Mouse (Mus musculus): ENCODE data around the gene Mettl7b. TPM values are rescaled to one million over a fixed set of nuclear protein-coding genes. Genes with fewer than 3 reads are reported as not detected.

Gene Mettl7b
- polyA plus RNA-seq, 1 experiment from 2014 or later: 2.4 TPM

DNA sequence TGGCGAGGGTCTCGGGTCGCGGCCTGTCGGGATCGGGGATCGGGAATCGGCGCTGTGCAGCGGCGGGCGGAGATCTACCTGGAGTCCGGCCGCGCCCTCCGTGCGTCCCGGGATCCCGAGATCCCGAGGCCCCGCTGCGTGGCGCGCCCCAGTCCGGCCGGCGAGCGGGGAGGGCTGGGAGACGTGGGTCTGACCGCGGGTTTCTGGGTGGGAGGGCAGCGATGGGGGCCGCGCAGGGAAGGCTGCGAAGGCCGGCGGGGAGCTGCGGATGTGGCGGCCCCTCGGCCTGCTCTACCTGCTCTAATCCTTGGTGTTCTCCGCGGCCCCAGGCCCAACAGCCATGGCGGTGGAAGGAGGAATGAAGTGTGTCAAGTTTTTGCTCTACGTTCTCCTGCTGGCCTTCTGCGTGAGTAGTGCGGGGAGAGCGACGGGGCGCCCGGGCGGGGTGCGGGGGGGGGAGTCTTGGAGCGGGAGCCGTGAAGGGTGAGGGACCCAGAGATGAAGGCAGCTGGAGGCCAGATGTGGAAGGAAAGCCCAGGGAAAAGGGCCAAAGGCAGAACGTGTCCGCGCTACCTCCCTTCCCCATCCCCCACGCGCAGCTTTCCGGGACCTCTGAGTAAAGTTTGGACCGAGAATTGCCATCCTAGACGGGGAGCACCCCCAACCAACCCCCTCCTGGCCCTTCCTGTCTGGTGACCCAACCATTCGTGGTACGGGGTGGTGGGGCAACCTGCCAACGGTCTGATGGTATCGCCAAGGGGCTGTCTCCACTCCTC lies 50.5 kb downstream of the Mettl7b start:
- peaks cover 15% of the 10 kb centered on the region; the same call in 1 of the 2 replicates for H3K4me1 ChIP-seq (replicated peaks; ENCODE audit: control insufficient read depth, insufficient read depth, low read length)
- H3K4me3 ChIP-seq (ENCODE audit: low read depth, low read length): peak overlapping the region; percentile 83
- H3K27ac ChIP-seq (ENCODE audit: low read depth): peak overlapping the region; percentile 89
- ATAC-seq (replicated peaks; ENCODE audit: low FRiP score, low TSS enrichment, low read depth) (peak; percentile 28), DNase-seq (ENCODE audit: low spot score) (peak; percentile 77)
- no peaks in the 10 kb centered on the region for H3K27me3 ChIP-seq (replicated peaks; ENCODE audit: control insufficient read depth, insufficient read depth, low read length)
- peak overlapping the region; percentile 69 for H3K4me2 ChIP-seq (ENCODE audit: low read length)
- peak overlapping the region; percentile 97 for H3K9ac ChIP-seq (ENCODE audit: low read length)
- no peaks in the 10 kb centered on the region for H3K9me3 ChIP-seq (ENCODE audit: control insufficient read depth, low read length)
- under 1% methylated on average over 65 of the region's 66 CpGs for WGBS
- peaks cover 33% of the 10 kb centered on the region for H3K36me3 ChIP-seq (ENCODE audit: control insufficient read depth, insufficient read depth, low read length)

DNA sequence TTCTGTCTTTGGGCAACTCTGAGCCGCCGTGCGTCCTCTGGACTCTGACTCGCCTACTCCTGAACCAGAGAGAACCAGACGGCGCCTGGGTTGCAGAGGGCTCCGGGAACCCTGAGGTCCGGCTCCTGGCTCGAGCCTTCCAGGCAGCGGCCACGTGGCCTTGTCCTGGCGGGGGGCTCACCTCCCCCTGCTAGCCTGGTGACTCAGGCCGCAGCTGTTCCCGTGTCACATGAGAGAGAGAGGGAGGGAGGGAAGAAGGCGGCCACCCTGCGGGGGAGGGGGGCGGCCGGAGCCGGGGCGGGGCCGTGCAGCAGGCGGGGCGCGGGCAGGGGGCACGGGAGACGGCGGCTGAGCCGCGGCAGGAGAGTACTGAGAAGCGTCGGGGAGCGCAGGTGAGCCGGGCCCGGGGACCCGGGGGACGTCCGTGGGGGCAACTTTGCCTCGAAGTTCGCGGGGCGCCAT lies 51.2 kb downstream of the Mettl7b start:
- Histone ChIP-seq H3K4me3 (ENCODE audit: low read depth, low read length) (peak overlapping the region; percentile 83), H3K27ac (ENCODE audit: low read depth) (peak overlapping the region; percentile 89), H3K27me3 (replicated peaks; ENCODE audit: control insufficient read depth, insufficient read depth, low read length) (no peaks in the 10 kb centered on the region), H3K4me1 (replicated peaks; ENCODE audit: control insufficient read depth, insufficient read depth, low read length) (peaks cover 15% of the 10 kb centered on the region; the same call in 1 of the 2 replicates), H3K9me3 (ENCODE audit: control insufficient read depth, low read length) (no peaks in the 10 kb centered on the region), H3K4me2 (ENCODE audit: low read length) (peak overlapping the region; percentile 69), H3K36me3 (ENCODE audit: control insufficient read depth, insufficient read depth, low read length) (peaks cover 27% of the 10 kb centered on the region), H3K9ac (ENCODE audit: low read length) (peak overlapping the region; percentile 97)
- ATAC-seq (replicated peaks; ENCODE audit: low FRiP score, low TSS enrichment, low read depth): peak; percentile 82
- under 1% methylated on average over 39 of the region's 41 CpGs for WGBS
- peak; percentile 92 for DNase-seq (ENCODE audit: low spot score)

DNA sequence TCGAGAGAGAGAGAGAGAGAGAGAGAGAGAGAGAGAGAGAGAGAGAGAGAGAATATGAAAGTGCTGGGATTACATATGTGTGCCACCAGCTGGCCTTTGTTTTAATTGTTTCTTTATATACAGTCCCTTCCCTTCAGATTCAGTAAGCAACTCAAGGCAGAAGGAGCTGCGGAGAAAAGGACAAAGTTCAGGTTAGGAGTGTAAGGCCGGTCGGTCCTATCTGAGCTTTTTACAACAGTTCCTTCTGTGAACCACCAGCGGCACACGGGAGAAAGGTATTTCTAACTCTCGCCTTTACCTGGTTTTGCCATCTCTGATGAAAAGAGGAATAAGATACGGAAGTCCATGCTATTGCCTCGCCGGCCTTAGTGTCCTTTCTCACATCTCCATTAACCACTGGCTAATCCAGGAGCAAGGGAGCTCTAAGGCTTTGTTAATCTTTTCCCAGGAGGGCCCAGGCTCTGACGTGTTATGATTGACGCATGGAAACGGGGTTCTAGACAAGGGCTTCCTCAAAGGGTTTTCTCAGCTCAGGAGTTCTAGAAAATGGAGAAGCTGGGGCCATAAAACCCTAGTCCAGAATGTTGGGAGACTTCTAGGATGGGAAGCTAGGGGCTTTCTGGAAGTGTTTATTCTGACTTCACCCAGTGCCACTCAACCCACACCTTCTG lies 51.9 kb downstream of the Mettl7b start:
- no peaks in the 10 kb centered on the region for H3K27me3 ChIP-seq (replicated peaks; ENCODE audit: control insufficient read depth, insufficient read depth, low read length)
- peak overlapping the region; percentile 83 for H3K4me3 ChIP-seq (ENCODE audit: low read depth, low read length)
- peak; percentile 71 for DNase-seq (ENCODE audit: low spot score)
- peak overlapping the region; percentile 97 for H3K9ac ChIP-seq (ENCODE audit: low read length)
- H3K27ac ChIP-seq (ENCODE audit: low read depth): peak overlapping the region; percentile 89
- no peaks in the 10 kb centered on the region for H3K9me3 ChIP-seq (ENCODE audit: control insufficient read depth, low read length)
- H3K36me3 ChIP-seq (ENCODE audit: control insufficient read depth, insufficient read depth, low read length): peaks cover 20% of the 10 kb centered on the region
- peak overlapping the region; percentile 69 for H3K4me2 ChIP-seq (ENCODE audit: low read length)
- peak; percentile 14; the same call in 1 of the 2 replicates for ATAC-seq (replicated peaks; ENCODE audit: low FRiP score, low TSS enrichment, low read depth)
- 49% methylated on average over 13 of the region's 13 CpGs for WGBS
- peaks cover 15% of the 10 kb centered on the region; the same call in 1 of the 2 replicates for H3K4me1 ChIP-seq (replicated peaks; ENCODE audit: control insufficient read depth, insufficient read depth, low read length)

Other genes starting within 250 kb of the Mettl7b start
- gene Dgka, start 216.1 kb downstream of the Mettl7b start, polyA plus RNA-seq (2014; fragmentation: Nextera tagmentation; extraction: Ambion mirVana): 5.9 and 7.7 TPM in 2 replicates
- gene Pym1, start 213.1 kb downstream of the Mettl7b start, polyA plus RNA-seq (2014; fragmentation: Nextera tagmentation; extraction: Ambion mirVana): 34.2 and 38.5 TPM in 2 replicates
- gene Mmp19, start 170.1 kb downstream of the Mettl7b start, polyA plus RNA-seq (2014; fragmentation: Nextera tagmentation; extraction: Ambion mirVana): 0.43 and 0.72 TPM in 2 replicates
- gene Dnajc14, start 156.9 kb downstream of the Mettl7b start, polyA plus RNA-seq (2014; fragmentation: Nextera tagmentation; extraction: Ambion mirVana): 35.5 and 37.7 TPM in 2 replicates
- gene Tmem198b, start 156.6 kb downstream of the Mettl7b start, polyA plus RNA-seq (2014; fragmentation: Nextera tagmentation; extraction: Ambion mirVana): 13.2 and 16.4 TPM in 2 replicates
- 189 and 203 TPM in 2 replicates for gene Sarnp, start 143.7 kb downstream of the Mettl7b start, polyA plus RNA-seq (2014; fragmentation: Nextera tagmentation; extraction: Ambion mirVana)
- 86.0 and 88.0 TPM in 2 replicates for gene Ormdl2, start 139.3 kb downstream of the Mettl7b start, polyA plus RNA-seq (2014; fragmentation: Nextera tagmentation; extraction: Ambion mirVana)
- gene Gdf11, start 69.3 kb downstream of the Mettl7b start, polyA plus RNA-seq (2014; fragmentation: Nextera tagmentation; extraction: Ambion mirVana): 4.5 and 5.3 TPM in 2 replicates
- 558 and 572 TPM in 2 replicates for gene Cd63, start 60.0 kb downstream of the Mettl7b start, polyA plus RNA-seq (2014; fragmentation: Nextera tagmentation; extraction: Ambion mirVana)
- gene Rdh5, start 38.1 kb downstream of the Mettl7b start, polyA plus RNA-seq (2014; fragmentation: Nextera tagmentation; extraction: Ambion mirVana): 8.9 and 11.5 TPM in 2 replicates
- gene Bloc1s1, start 37.0 kb downstream of the Mettl7b start, polyA plus RNA-seq (2014; fragmentation: Nextera tagmentation; extraction: Ambion mirVana): 218 and 228 TPM in 2 replicates
- 2.1 and 2.3 TPM in 2 replicates for gene Itga7, start 27.2 kb downstream of the Mettl7b start, polyA plus RNA-seq (2014; fragmentation: Nextera tagmentation; extraction: Ambion mirVana)
- not detected in 2 replicates for gene Olfr9, start 28.4 kb upstream of the Mettl7b start, polyA plus RNA-seq (2014; fragmentation: Nextera tagmentation; extraction: Ambion mirVana)
- gene Olfr763, start 49.8 kb upstream of the Mettl7b start, polyA plus RNA-seq (2014; fragmentation: Nextera tagmentation; extraction: Ambion mirVana): not detected in 2 replicates
- gene Olfr764-ps1, start 78.9 kb upstream of the Mettl7b start, polyA plus RNA-seq (2014; fragmentation: Nextera tagmentation; extraction: Ambion mirVana): not detected in 2 replicates
- gene Olfr765, start 89.0 kb upstream of the Mettl7b start, polyA plus RNA-seq (2014; fragmentation: Nextera tagmentation; extraction: Ambion mirVana): not detected in 2 replicates
- not detected in 2 replicates for gene Olfr766-ps1, start 108.0 kb upstream of the Mettl7b start, polyA plus RNA-seq (2014; fragmentation: Nextera tagmentation; extraction: Ambion mirVana)
- gene Olfr767, start 121.9 kb upstream of the Mettl7b start, polyA plus RNA-seq (2014; fragmentation: Nextera tagmentation; extraction: Ambion mirVana): not detected in 2 replicates
- gene Olfr768, start 138.4 kb upstream of the Mettl7b start, polyA plus RNA-seq (2014; fragmentation: Nextera tagmentation; extraction: Ambion mirVana): not detected in 2 replicates
- not detected in 2 replicates for gene Olfr769, start 156.9 kb upstream of the Mettl7b start, polyA plus RNA-seq (2014; fragmentation: Nextera tagmentation; extraction: Ambion mirVana)
- gene Olfr770, start 178.0 kb upstream of the Mettl7b start, polyA plus RNA-seq (2014; fragmentation: Nextera tagmentation; extraction: Ambion mirVana): not detected in 2 replicates
- gene Olfr771, start 203.8 kb upstream of the Mettl7b start, polyA plus RNA-seq (2014; fragmentation: Nextera tagmentation; extraction: Ambion mirVana): not detected in 2 replicates
- gene Olfr772, start 216.9 kb upstream of the Mettl7b start, polyA plus RNA-seq (2014; fragmentation: Nextera tagmentation; extraction: Ambion mirVana): not detected in 2 replicates
- not detected in 2 replicates for gene Olfr773, start 226.4 kb upstream of the Mettl7b start, polyA plus RNA-seq (2014; fragmentation: Nextera tagmentation; extraction: Ambion mirVana)